Mouse (Mus musculus): ENCODE data around the gene Mybpc2. TPM values are rescaled to one million over a fixed set of nuclear protein-coding genes. Genes with fewer than 3 reads are reported as not detected.
A peak's percentile ranks its signal among the peaks of the same experiment; 100 is the strongest.

The Mybpc2 gene
- total and polyA plus RNA-seq, 3 experiments = 2.0 to 8.3 (median 5.0) TPM

- dilution Hi-C loops (cut with MboI; ENCODE audit: extremely low pct_ligation_motif_present, extremely low pct_unique_long_range_greater_than_20kb, low sequenced_read_pairs) = no loop called here
- H3K27me3 ChIP-seq (replicated peaks) = no peaks in the 10 kb centered on the region
- no peak overlapping the region for H3K4me3 ChIP-seq (replicated peaks in 1 of 3; ENCODE audit: low read depth in 2 of 3, low read length in 2 of 3, poor library complexity in 1 of 3)
- in situ Hi-C loops (cut with MboI; ENCODE audit: low pct_ligation_motif_present, low pct_unique_long_range_greater_than_20kb, low sequenced_read_pairs) = no loop called here
- no peak for DNase-seq (ENCODE audit: extremely low read depth)
- H3K9me3 ChIP-seq (replicated peaks; ENCODE audit: low read length) = no peaks in the 10 kb centered on the region
- peaks cover 53 to 72% of the 10 kb centered on the region in 2 experiments for H3K4me1 ChIP-seq (ENCODE audit: control insufficient read depth in 1 of 2, insufficient read depth in 2 of 2)
- H3K27ac ChIP-seq (ENCODE audit: insufficient read depth, low read depth) = peak overlapping the region; percentile 61
- peaks cover 63 to 81% of the 10 kb centered on the region in 2 experiments for H3K36me3 ChIP-seq (replicated peaks in 1 of 2; ENCODE audit: control insufficient read depth in 1 of 2, insufficient read depth in 1 of 2, low read length in 1 of 2)
- no peaks in the 10 kb centered on the region for H3K79me2 ChIP-seq (replicated peaks; ENCODE audit: control insufficient read depth, extremely low read depth, insufficient read depth, poor library complexity, severe bottlenecking)
- no peak overlapping the region for H3K4me2 ChIP-seq (ENCODE audit: insufficient read depth, low read depth, poor library complexity, severe bottlenecking)
- H3K9ac ChIP-seq (ENCODE audit: insufficient read depth, low read depth) = no peak overlapping the region
- TF ChIP-seq RAD21 (IDR thresholded peaks at IDR 0.05; ENCODE audit: low read depth, low read length) (no peak), MYC (IDR thresholded peaks at IDR 0.05; ENCODE audit: low read depth, low read length) (no peak), TBP (conservative IDR thresholded peaks at IDR 0.05; ENCODE audit: low read depth, low read length) (no peak), JUN (IDR thresholded peaks at IDR 0.05; ENCODE audit: insufficient read depth, low read depth, low read length) (no peak), NELFE (IDR thresholded peaks at IDR 0.05; ENCODE audit: low read depth, low read length) (no peak), HCFC1 (IDR thresholded peaks at IDR 0.05; ENCODE audit: low read depth, low read length) (no peak), TCF12 (IDR thresholded peaks at IDR 0.05; ENCODE audit: low read depth, low read length) (no peak), GABPA (IDR thresholded peaks at IDR 0.05; ENCODE audit: insufficient replicate concordance, low read depth, low read length) (no peak), USF1 (IDR thresholded peaks at IDR 0.05; ENCODE audit: low read depth, low read length) (no peak), MXI1 (IDR thresholded peaks at IDR 0.05; ENCODE audit: low read depth, low read length) (no peak), BHLHE40 (IDR thresholded peaks at IDR 0.05; ENCODE audit: low read depth, low read length) (no peak), ZC3H11A (IDR thresholded peaks at IDR 0.05; ENCODE audit: low read depth, low read length) (no peak), JUND (conservative IDR thresholded peaks at IDR 0.05; ENCODE audit: low read depth, low read length) (no peak; the same call in 1 of the 2 replicates), POLR2AphosphoS2 (IDR thresholded peaks at IDR 0.05; ENCODE audit: low read depth, low read length) (no peak), SIN3A (IDR thresholded peaks at IDR 0.05; ENCODE audit: low read length) (no peak), MAFK (IDR thresholded peaks at IDR 0.05; ENCODE audit: insufficient replicate concordance, low read length) (no peak), ZNF384 (IDR thresholded peaks at IDR 0.05; ENCODE audit: low read depth, low read length) (no peak), USF2 (conservative IDR thresholded peaks at IDR 0.05; ENCODE audit: low read depth, low read length) (no peak), MEF2A (IDR thresholded peaks at IDR 0.05; ENCODE audit: borderline replicate concordance, low read depth, low read length) (no peak), UBTF (IDR thresholded peaks at IDR 0.05; ENCODE audit: low read depth, low read length) (no peak)
Measured at GRCm38 (mm10) chr7:44536590-44536968, 12.1 kb upstream of the Mybpc2 start.
